Mouse (Mus musculus) limb, embryonic 12.5 days (tissue): ENCODE results near the gene Fam13c. TPM values are rescaled to one million over a fixed set of nuclear protein-coding genes. Genes with fewer than 3 reads are reported as not detected.

ENCODE experiments used
- ATAC-seq: fragments of 200-750 bp; cut with Nextera tagmentation; 2 replicates; pipeline ENCODE4 v1.8.0; 2017; ENCODE audit warnings: low read depth, moderate TSS enrichment; ENCODE audit not compliant: insufficient number of reproducible peaks, insufficient read depth, low FRiP score, low TSS enrichment
- H3K27ac ChIP-seq: fragments of 300-500 bp; sonication (generic); 2 replicates; pipeline ENCODE4 v1.5.1; 2016; ENCODE audit warnings: mild to moderate bottlenecking, moderate library complexity
- H3K27me3 ChIP-seq: fragments of 300-500 bp; sonication (generic); 2 replicates; pipeline ENCODE4 v1.6.1; 2016; ENCODE audit warnings: mild to moderate bottlenecking, moderate library complexity
- H3K36me3 ChIP-seq: fragments of 300-500 bp; sonication (generic); 2 replicates; pipeline ENCODE4 v1.6.1; 2016; ENCODE audit warnings: mild to moderate bottlenecking, moderate library complexity
- H3K4me1 ChIP-seq: fragments of 300-500 bp; sonication (generic); replicated peaks from 2 replicates; pipeline ENCODE4 v1.6.1; 2016
- H3K4me2 ChIP-seq: fragments of 300-500 bp; sonication (generic); 2 replicates; pipeline ENCODE4 v1.6.1; 2016; ENCODE audit warnings: mild to moderate bottlenecking, moderate library complexity
- H3K4me3 ChIP-seq: fragments of 300-500 bp; sonication (generic); replicated peaks from 2 replicates; pipeline ENCODE4 v1.5.1; 2016; ENCODE audit warnings: mild to moderate bottlenecking
- H3K9ac ChIP-seq: fragments of 300-500 bp; sonication (generic); replicated peaks from 2 replicates; pipeline ENCODE4 v1.6.1; 2016; ENCODE audit warnings: mild to moderate bottlenecking, moderate library complexity
- H3K9me3 ChIP-seq: fragments of 300-500 bp; sonication (generic); 2 replicates; pipeline ENCODE4 v1.6.1; 2016; ENCODE audit warnings: mild to moderate bottlenecking, moderate library complexity
- WGBS: fragments of 180-500 bp; shearing (Covaris S2); methylation state at CpG from one replicate; pipeline ENCODE4 v1.1.7; 2016; 5-methylcytosine and 5-hydroxymethylcytosine counted together
- polyA plus RNA-seq: library from polyadenylated mRNA; unstranded; fragments of >200 nt; fragmentation: Nextera tagmentation; extraction: Ambion mirVana; gene quantifications from 2 replicates; pipeline ENCODE4 v1.2.1, GENCODE M21; 2016

Fam13c gene
- polyA plus RNA-seq, 1 experiment from 2014 or later, result 12.7 TPM

DNA sequence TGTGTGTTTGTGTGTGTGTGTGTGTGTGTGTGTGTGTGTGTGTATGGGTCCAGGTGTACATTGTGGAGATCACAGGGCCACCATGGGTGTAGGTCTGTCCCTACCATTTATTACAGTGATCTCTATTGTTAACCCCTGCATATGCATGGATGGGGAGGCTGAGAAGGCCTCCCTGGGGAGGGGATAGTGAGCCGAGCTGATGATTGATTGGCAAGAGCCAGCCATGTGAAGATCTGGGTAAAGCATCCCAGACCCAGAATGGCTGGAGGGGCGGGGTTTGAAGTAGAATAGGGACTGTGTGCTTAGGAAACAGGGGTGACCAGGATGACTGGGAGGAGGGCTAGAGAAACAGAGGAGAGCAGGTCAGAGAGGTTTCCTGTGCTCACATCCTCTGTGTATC lies 58.0 kb downstream of the Fam13c start:
- Histone ChIP-seq H3K27me3 (no peaks in the 10 kb centered on the region), H3K4me3 (no peak overlapping the region), H3K4me1 (0 out of 2 replicates have a peak, but pooled peaks cover 3% of the 10 kb centered on the region), H3K9ac (no peak overlapping the region), H3K27ac (no peak overlapping the region), H3K4me2 (no peak overlapping the region), H3K9me3 (no peaks in the 10 kb centered on the region), H3K36me3 (no peaks in the 10 kb centered on the region)
- WGBS, result 73% methylated on average over 2 of the region's 2 CpGs
- ATAC-seq, result no peak

DNA sequence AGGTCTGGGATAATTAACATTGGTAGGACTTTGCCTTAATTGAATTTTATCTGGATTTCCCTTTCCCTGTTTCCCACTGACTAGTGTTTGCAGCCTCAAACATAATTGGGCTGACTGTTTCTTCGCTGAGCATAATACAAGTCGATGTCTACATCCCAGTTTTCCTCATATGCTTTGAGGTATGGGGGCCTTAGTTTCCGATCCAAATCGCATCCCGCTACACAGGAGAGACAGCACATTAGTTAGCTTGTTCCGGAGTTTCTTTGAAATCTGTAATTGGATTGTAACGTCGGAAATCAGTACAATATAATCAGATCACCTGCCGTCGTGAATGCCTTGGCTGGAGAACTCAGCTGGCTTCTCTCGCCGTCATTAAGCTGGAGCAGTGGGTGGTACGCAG lies 59.0 kb downstream of the Fam13c start:
- Histone ChIP-seq H3K27ac (no peak overlapping the region), H3K36me3 (no peaks in the 10 kb centered on the region), H3K27me3 (no peaks in the 10 kb centered on the region), H3K9ac (no peak overlapping the region), H3K9me3 (no peaks in the 10 kb centered on the region), H3K4me2 (no peak overlapping the region), H3K4me1 (0 out of 2 replicates have a peak, but pooled peaks cover 3% of the 10 kb centered on the region), H3K4me3 (no peak overlapping the region)
- no peak for ATAC-seq
- 61% methylated on average over 13 of the region's 13 CpGs for WGBS

DNA sequence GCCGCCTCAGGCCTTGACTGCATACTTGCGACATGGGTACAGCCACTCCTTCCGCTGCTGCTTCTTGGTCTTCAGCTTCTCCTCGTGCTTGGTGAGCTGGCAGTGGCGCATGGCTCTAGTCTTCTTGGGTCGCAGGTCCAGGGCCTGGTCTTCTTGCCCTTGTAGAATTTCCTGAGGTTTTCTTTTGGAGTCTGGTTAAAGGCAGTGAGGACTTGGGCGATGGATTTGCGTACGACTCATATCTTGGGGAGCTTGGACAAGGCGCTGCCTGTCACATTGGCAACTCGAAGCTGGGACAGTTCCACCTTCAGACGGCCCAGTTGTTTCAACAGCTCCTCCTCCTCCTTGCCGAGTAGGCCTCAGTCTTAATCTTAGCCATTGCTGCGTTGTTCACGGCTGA lies 64.6 kb downstream of the Fam13c start:
- Histone ChIP-seq H3K36me3 (no peaks in the 10 kb centered on the region), H3K4me3 (no peak overlapping the region), H3K4me1 (no peaks in the 10 kb centered on the region), H3K9ac (no peak overlapping the region), H3K4me2 (no peak overlapping the region), H3K27me3 (no peaks in the 10 kb centered on the region), H3K27ac (no peak overlapping the region), H3K9me3 (peaks cover 8% of the 10 kb centered on the region; the same call in 1 of the 2 replicates)
- ATAC-seq, result no peak
- WGBS, result 91% methylated on average over 15 of the region's 15 CpGs

DNA sequence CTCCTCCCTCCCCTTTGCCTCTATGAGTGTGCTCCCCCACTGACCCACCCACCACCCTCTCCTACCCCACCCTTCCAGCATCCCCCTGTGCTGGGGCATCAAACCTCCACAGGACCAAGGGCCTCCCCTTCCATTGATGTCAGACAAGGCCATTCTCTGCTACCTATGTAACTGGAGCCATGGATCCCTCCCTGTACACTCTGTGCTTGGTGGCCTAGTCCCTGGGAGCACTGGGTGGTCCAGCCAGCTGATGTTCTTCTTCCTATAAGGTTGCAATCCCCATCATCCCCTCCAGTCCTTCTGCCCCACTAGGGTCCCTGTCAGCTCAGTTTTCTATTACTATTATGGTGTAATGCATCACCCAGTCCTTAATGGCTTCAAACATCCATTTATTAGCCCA lies 65.1 kb downstream of the Fam13c start:
- H3K4me1 ChIP-seq, result no peaks in the 10 kb centered on the region
- H3K4me2 ChIP-seq, result no peak overlapping the region
- H3K27ac ChIP-seq, result no peak overlapping the region
- H3K36me3 ChIP-seq, result no peaks in the 10 kb centered on the region
- ATAC-seq, result no peak
- no peak overlapping the region for H3K4me3 ChIP-seq
- no peaks in the 10 kb centered on the region for H3K27me3 ChIP-seq
- H3K9ac ChIP-seq, result no peak overlapping the region
- H3K9me3 ChIP-seq, result peaks cover 8% of the 10 kb centered on the region; the same call in 1 of the 2 replicates

DNA sequence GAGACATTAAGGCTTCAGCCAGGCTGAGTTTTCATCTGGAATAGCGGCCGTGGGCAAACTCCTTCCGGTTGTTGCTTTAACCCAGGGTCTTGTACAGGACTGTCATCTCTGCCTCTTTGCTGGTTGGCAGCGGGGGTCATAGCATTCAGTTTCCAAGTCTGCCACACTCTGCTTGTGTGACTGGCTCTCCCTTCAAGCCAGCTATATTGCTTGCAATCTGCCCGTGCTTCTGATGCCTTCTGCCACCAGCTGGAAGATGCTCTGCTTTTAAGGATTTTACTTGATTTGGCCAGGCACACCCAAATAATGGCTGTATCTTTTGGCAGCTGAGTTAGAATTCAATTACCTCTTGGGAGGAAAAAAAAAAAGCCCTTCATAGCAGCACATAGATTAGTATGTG lies 65.6 kb downstream of the Fam13c start:
- Histone ChIP-seq H3K27me3 (no peaks in the 10 kb centered on the region), H3K4me3 (no peak overlapping the region), H3K4me2 (no peak overlapping the region), H3K27ac (no peak overlapping the region), H3K9ac (no peak overlapping the region), H3K36me3 (no peaks in the 10 kb centered on the region), H3K9me3 (peaks cover 8% of the 10 kb centered on the region; the same call in 1 of the 2 replicates), H3K4me1 (no peaks in the 10 kb centered on the region)
- 81% methylated on average over 5 of the region's 5 CpGs for WGBS
- ATAC-seq, result no peak

DNA sequence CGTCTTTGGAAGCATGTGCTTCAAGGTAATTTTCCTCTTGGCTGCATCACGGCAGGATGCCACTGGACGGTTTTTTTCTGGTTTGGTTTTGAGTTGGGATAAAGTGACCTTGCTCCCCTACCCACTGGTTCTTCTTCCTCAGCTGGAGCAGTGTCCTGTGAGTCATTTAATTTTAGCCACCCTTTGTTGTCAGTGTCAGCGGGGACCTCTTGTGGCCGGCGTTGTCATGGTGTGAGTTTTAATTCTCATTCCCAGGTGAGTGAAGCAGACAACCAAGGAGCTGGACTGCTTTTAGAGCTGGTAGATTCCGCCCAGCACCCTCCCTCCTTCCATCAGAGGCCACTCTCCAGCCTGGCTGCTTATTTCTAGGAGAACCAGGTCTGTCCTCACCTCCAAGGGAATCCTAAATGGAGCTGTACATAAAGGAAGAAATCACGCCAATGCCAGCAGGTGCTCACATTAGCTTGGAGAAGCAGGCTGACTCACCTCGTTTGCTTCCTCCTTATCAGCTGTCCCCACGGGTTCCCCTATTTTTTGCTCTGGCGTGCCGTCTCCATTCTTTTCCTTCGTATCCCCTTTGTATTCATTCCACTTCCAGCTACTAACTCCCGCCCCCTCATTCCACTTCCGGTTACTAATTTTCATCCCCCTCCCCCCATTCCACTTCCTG lies 66.4 kb downstream of the Fam13c start:
- Histone ChIP-seq H3K36me3 (no peaks in the 10 kb centered on the region), H3K27ac (no peak overlapping the region), H3K4me1 (no peaks in the 10 kb centered on the region), H3K4me3 (no peak overlapping the region), H3K9ac (no peak overlapping the region), H3K27me3 (no peaks in the 10 kb centered on the region), H3K9me3 (peaks cover 8% of the 10 kb centered on the region; the same call in 1 of the 2 replicates), H3K4me2 (no peak overlapping the region)
- WGBS, result 72% methylated on average over 15 of the region's 15 CpGs
- no peak for ATAC-seq

DNA sequence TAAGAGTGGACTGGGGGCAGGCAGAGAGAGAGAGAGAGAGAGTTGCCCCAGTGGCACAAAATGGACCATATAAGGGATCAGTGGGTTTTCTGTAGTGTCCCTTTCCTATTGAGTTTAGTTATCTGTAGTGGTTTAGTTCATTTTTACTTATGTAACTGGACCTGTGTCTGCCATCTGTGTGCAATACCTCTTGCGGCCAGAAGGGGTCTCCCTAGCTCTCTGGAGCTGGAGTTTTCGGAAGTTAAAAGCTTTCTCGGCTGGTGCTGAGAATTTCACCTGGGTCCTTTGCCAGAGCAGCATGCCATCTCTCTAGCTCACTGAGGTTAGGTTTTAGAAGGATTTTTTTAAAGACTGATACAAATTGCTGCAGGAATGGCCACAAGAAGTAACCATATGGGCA lies 67.6 kb downstream of the Fam13c start:
- no peaks in the 10 kb centered on the region for H3K4me1 ChIP-seq
- ATAC-seq, result no peak
- no peak overlapping the region for H3K4me2 ChIP-seq
- no peak overlapping the region for H3K4me3 ChIP-seq
- H3K27ac ChIP-seq, result no peak overlapping the region
- WGBS, result 88% methylated on average over 3 of the region's 3 CpGs
- peaks cover 8% of the 10 kb centered on the region; the same call in 1 of the 2 replicates for H3K9me3 ChIP-seq
- H3K36me3 ChIP-seq, result no peaks in the 10 kb centered on the region
- H3K9ac ChIP-seq, result no peak overlapping the region
- no peaks in the 10 kb centered on the region for H3K27me3 ChIP-seq

DNA sequence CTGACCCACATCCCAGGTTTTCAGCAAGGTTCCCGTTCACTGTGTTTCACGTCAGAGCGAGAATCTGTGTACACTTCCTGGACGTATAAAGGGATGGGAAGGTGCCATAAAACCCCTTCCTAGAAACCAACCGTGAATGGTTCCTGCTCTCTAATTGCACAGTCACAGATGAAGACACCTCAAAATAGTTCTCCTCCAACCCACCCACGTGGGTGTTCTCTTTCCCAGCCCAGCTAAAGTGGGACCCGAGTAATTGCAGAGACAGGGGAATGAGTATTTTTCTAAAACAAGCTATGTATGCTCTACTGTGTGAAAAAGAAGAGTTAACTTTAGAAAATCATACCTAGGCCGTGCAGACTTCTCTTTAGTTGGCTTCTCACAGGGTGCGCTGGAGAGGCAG lies 74.6 kb downstream of the Fam13c start:
- no peak for ATAC-seq
- no peak overlapping the region for H3K4me2 ChIP-seq
- H3K9ac ChIP-seq, result no peak overlapping the region
- H3K4me1 ChIP-seq, result peaks cover 9% of the 10 kb centered on the region
- WGBS, result 77% methylated on average over 9 of the region's 9 CpGs
- no peaks in the 10 kb centered on the region for H3K9me3 ChIP-seq
- no peaks in the 10 kb centered on the region for H3K27me3 ChIP-seq
- H3K4me3 ChIP-seq, result no peak overlapping the region
- H3K27ac ChIP-seq, result no peak overlapping the region
- H3K36me3 ChIP-seq, result no peaks in the 10 kb centered on the region

DNA sequence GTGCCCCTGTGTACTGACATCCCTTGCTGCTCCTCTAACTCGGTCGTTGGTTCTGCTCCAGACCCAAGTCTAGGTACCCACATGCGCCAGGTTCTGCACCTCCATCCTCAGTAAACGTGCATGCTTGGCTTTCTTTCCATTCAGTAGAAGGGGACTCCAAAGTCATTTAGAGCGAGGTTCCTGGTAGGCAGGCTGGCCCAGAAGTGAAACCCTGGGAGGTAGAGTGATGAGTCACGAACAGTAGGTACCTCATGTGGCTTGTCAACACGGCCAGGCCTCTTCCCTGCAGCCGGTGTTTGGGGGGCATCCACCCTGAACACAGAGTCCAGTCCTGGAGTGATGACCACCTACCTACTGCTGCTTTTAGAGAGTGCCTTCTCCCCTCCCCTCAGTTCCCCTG lies 76.4 kb downstream of the Fam13c start:
- Histone ChIP-seq H3K27me3 (no peaks in the 10 kb centered on the region), H3K36me3 (no peaks in the 10 kb centered on the region), H3K4me1 (peaks cover 18% of the 10 kb centered on the region), H3K9me3 (no peaks in the 10 kb centered on the region), H3K9ac (no peak overlapping the region), H3K27ac (no peak overlapping the region), H3K4me3 (no peak overlapping the region), H3K4me2 (no peak overlapping the region)
- WGBS, result 87% methylated on average over 8 of the region's 8 CpGs
- ATAC-seq, result no peak

DNA sequence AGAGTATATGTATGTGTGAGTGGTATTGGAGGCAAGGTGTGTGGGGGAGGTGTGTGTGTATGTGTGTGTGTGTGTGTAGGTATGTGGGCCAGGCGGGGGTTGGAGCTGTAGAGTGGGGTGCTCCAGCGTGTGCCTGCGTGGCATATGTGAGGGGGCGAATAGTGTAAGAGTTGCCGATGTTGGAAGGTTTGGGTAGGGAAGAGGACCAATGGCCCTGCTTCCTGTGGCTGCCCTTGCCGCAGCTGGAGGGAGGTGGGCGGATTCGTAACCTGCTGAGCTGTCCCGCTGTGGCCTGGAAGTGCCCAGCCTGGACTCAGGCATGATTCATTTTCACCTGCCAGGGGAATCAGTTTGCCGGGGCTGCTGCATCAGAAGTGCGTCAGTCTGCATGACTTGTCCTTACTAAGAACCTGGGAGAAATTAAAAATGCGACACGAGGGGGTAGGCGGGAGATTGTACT lies 79.4 kb downstream of the Fam13c start:
- peak overlapping the region; percentile 52 for H3K4me3 ChIP-seq
- peak overlapping the region; percentile 59 for H3K9ac ChIP-seq
- peak overlapping the region; percentile 93 for H3K4me2 ChIP-seq
- H3K4me1 ChIP-seq, result peaks cover 20% of the 10 kb centered on the region
- H3K36me3 ChIP-seq, result no peaks in the 10 kb centered on the region
- no peaks in the 10 kb centered on the region for H3K9me3 ChIP-seq
- 2% methylated on average over 14 of the region's 14 CpGs for WGBS
- peak; percentile 57; the same call in 1 of the 2 replicates for ATAC-seq
- H3K27ac ChIP-seq, result peak overlapping the region; percentile 87
- H3K27me3 ChIP-seq, result no peaks in the 10 kb centered on the region

DNA sequence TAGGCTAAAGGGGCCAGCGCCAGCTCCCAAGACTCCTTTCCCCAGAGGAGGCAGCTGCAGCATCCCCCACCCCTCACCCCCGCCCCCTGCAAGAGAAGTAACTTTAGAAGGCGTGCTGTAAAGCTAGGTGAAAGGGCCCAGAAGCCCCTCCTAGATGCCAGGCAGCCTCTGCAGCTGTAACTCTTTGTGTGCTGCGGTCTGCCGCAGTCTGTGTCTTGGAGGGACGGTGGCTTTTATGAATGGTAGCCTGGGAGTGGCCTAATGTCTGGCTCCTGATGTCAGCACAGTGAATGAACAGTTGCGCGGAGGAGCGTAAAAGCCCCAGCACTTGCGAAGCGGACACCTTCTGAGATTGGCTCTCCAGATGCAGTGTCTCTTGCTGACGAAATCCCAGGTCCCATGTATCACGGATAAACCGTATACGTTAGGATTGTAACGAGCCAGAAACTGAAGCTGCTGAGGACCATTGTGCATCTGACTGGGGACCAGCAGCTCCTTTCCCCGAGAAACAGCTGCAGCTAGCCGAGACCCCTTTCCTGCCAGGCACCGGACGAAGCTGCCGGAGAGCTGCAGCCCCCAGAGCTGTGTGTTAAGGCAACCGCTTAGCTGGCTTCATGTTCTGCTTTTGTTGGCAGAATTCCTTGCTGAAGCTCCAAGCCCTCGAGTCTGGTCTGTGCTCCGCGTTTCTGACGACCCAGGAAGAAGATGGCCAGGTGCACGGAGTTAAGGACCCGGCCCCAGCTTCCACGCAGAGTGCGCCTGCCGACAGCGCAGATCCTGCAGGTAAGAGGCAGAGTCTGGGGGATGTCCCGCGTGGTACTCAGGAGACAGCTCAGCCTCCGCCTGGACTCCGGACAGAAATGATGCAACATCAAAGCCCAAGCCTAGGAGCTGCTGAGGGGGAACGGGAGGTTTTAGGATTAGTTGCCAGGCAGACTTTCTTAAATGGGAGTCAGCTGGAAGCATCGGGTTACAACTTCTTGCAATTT lies 80.2 kb downstream of the Fam13c start:
- WGBS, result 1% methylated on average over 38 of the region's 38 CpGs
- Histone ChIP-seq H3K4me1 (peaks cover 20% of the 10 kb centered on the region), H3K4me2 (peak overlapping the region; percentile 93)

More for the DNA sequence above, 80.2 kb downstream of the Fam13c start:
- Histone ChIP-seq H3K27me3 (no peaks in the 10 kb centered on the region), H3K9ac (peak overlapping the region; percentile 59), H3K36me3 (no peaks in the 10 kb centered on the region), H3K9me3 (no peaks in the 10 kb centered on the region), H3K4me3 (peak overlapping the region; percentile 52), H3K27ac (peak overlapping the region; percentile 87)
- peak; percentile 82 for ATAC-seq
